Mouse (Mus musculus) heart, adult 18-20 months (tissue): ENCODE results near the gene Anxa11. TPM values are rescaled to one million over a fixed set of nuclear protein-coding genes. Genes with fewer than 3 reads are reported as not detected.
"Not testable (repeated sequence)": the region's sequence is repeated elsewhere in the genome, so short reads cannot be mapped to it uniquely, and the experiment has no call there.

Experiments
- DNase-seq, 2 experiments: peaks; one replicate each; pipeline ENCODE4 v3.0.0; 2021 to 2022; ENCODE audit warnings: mixed read lengths in 1 of 2
- microRNA-seq, 2 experiments: library from miRNA; unstranded; fragments of <30 nt; microRNA quantifications; one replicate each; pipeline ENCODE4 v1.2.0; 2022
- total RNA-seq, 2 experiments: library from RNA; stranded (reverse); gene quantifications; 2 replicates each; pipeline ENCODE4 v1.2.3; 2021

Gene Anxa11
- total RNA-seq, 2 experiments from 2014 or later = 76.1 to 82.5 TPM

DNA sequence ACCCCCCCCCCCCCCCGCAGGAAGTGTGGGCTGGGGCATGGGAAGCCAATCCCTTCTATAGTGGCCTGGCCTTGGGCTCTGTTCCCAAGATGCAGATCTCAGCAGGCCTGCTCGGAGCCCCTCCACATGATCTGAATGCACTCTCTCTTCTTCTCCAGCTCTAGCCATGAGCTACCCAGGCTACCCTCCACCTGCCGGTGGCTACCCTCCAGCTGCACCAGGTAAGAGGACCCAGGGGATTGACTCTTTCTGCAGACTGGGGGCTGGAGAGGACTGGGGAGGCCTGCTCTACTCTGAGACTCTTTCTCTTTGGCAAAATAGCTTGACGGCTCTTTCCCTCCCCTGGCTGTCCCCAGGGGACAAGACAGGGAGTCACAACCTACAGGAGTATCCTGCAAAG lies 26.8 kb downstream of the Anxa11 start:
- no peak for DNase-seq

DNA sequence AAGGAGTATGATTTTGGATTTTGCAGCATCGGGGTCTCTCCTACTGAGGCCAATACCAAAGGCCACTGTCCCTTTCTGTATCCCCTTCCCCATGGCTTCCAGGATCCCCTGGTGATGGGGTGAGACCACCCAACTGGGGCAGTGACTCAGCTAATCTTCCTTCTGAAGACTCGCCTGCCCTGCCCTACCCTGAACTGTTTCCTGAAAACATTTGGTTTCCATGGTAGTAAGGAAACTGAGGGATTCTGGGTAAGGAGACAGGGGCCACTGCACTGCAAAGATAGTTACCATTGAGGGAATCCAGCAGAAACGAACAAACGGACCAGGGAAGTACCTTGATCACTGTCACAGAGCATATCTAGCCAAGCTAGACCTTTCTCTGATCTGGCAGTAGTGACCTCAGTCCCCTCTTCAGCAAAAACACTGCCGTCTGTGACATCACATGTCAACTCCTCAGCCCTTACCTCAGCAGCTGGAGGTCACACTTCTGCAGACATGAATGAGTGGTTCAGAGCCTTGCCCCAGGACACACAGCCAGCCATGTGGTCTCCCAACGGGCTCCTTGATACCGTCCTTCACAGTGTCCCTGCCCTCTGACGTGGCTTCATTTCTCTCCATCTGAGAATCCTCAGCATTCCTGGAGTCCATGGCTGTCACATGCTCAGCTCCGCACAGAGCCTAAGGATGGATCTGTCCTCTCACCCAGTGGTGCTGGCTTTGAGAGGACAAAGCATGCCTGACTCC lies 27.4 kb downstream of the Anxa11 start:
- DNase-seq = peak; percentile 40 to 45

DNA sequence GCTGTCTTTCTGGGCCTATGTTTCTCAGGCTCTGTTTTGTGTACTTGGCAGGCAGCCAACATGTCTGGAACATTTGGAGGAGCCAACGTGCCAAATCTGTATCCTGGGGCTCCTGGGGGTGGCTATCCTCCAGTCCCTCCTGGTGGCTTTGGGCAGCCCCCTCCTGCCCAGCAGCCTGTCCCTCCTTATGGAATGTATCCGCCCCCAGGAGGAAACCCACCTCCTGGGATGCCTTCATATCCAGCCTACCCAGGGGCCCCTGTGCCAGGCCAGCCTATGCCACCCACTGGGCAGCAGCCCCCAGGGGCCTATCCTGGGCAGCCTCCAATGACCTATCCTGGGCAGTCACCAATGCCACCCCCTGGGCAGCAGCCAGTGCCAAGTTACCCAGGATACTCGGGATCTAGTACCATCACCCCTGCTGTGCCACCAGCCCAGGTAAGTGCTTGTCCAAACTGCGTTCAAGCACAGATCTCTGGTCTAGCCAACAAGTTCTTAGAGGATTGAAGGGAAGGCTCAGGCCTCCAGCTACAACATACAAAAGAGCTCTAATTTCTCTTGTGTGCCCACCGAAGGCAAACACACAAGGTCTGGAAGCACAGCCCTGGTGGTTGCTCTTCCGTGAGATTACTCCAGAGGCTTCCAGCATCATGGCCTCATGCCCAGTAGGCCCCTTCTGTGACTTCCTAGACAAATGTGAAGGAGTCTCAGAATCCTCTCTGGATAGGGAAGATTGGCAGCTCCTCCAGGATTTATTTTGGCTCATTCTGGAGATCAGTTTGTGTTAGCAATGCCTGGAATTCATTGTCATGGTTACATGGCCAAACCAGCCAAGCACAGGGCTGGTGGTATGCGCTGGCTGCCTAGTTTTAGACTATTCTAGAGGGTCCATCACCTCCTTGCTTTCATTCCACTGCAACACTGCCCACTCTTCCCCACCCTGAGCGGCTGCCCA lies 30.8 kb downstream of the Anxa11 start:
- DNase-seq = peak; percentile 69 to 72

DNA sequence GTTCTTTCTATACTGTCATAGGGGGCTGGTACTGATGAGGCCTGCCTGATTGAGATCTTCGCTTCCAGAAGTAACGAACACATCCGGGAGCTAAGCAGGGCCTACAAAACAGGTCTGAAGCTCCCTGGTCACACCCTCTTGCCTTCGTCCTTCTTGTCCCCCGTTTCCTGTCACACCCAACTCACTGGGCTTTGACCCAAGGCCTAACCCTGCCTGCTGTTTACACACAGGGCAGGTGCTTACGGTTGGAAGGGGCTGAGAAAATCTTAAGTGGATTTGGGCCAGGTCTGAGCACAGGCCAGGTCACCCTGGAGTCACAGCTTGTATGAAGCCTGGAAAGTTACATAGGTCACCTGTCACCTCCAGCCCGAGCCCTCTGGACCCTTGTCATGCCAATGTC lies 34.7 kb downstream of the Anxa11 start:
- not testable (repeated sequence) for DNase-seq

DNA sequence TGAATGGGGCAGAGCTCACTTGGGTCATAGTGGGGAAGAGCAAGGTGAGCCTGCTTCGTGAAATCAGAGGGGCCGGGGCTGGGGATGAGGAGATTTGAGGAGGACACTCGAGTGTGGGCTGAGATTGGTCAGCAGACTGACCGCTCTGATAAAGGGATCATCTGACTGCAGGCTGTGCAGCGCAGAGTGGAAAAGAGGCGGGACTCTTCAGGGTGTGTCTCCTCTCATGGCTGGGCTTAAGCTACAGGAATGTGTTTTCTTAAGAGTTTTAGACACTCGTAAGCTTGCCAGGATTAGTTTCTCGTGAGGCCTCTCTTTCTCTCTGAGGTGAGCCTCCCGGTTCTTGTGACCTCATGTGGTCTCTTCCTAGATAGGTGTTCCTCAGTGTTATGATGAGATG lies 39.8 kb downstream of the Anxa11 start:
- not testable (repeated sequence) for DNase-seq

DNA sequence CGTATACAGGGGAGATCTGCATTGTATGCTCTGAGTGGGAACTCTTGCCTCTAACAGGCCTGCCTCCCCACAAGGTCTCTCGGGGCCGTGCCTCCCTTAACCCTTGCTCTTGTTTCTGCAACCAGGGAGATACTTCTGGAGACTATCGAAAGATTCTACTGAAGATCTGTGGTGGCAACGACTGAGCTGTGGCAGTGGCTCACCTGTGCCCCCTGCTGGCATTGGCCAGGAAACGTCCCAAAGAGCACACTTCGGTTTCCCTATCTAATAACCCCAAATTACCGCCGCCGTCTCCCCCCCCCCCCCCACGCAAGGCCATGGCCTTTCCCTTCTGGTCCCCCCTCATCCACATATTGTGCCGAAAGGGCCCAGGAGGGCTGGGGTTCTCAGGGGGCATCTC lies 43.9 kb downstream of the Anxa11 start:
- not testable (repeated sequence) for DNase-seq

DNA sequence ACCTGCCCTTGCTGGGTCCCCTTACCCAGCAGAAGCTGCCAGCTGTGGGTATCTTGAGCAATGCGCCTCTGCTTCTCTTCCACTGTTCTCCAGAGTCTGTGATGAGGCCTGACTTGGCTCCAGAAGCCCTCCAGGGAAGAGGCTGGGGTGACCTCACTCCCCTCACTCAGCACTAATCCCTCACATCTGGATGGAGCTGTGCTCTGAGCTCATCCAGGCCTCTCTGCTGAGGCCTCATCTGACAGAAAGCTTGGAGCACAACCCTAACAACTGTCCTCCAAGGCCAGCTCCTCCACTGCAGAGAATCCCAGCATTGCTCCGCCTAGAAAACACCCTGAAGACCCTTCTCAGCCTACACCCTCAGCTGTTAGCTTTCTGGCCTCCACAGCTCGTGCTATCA lies 52.6 kb downstream of the Anxa11 start:
- DNase-seq = not testable (repeated sequence)

DNA sequence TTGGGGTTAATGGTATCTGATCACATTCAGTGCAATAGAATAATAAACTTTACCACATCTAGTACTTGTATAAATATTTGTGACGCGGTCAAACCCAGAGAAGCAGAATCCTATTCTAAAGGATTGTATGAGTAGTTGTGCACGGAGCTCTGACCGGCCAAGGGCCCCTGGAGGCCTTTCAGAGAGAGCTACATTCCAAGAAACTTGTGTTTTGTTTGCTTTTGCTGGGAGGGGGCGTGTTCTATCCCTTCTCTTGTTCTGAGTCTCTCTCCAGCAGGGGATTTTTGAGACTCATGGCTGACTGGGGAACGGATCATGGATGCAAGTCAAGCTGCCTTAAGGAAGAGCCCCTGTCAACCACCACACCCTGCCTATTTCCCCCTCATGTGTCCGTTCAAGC lies 53.7 kb downstream of the Anxa11 start:
- DNase-seq = not testable (repeated sequence)

DNA sequence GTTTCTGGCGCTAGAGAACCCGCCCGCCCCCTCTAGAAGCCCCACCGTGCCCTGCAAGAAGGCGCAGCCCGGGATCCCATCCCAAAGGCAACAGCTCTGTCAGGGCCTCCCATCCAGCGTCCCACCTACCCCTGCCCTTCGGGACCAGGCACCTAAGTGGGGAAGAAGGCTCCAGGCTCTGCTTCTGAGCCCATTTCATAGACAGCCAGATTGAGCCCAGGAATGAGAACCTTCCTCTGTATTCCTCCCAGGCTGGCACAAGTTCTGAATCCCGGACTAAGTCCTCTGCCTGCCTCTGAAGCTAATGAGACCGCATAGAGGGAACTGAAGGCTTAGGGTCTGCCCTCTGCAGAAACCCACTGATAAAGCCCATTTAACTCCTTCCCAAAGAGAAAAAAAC lies 61.0 kb downstream of the Anxa11 start, which contains the start of gene Plac9a:
TSS of gene Plac9a (minus strand) at position 101 of the 400 bp plus-strand sequence.
- DNase-seq = not testable (repeated sequence)

DNA sequence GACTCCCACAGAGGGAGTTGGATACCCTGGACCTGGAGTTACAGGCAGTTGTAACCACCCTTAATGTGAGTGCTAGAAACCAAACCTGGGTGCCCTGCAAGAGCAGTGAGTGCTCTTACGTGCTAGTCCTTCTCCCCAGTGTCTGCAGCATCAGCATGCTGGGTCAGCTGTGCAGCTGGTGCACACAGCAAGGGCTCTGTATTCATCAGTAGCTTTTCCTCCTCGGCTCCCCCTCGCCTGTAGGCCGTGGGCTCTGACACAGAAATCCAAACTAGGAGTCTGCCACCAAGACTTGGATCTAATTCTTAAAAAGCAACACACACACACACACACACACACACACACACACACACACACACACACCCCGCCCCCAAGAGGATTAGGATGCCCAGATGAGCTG lies 63.3 kb downstream of the Anxa11 start:
- DNase-seq = not testable (repeated sequence)

DNA sequence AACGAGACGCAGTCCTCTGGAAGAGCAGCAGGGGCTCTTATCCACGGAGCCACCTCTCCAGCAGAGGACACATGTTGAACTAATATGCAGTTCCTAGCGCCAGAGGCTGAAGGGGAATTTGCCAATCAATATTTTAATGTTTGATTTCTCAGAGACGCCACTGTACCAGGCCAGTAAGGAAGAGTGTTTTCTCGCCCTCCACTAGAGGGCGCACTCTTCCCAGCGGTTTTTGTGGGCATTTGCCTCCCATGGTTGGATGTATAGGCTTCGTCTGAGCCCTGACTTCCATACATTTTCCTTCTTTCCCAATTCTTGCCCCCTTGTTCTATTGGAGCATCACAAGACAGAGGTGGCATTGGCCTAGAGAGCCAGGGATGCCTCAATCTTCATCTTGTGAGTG lies 65.3 kb downstream of the Anxa11 start:
- DNase-seq = not testable (repeated sequence)

DNA sequence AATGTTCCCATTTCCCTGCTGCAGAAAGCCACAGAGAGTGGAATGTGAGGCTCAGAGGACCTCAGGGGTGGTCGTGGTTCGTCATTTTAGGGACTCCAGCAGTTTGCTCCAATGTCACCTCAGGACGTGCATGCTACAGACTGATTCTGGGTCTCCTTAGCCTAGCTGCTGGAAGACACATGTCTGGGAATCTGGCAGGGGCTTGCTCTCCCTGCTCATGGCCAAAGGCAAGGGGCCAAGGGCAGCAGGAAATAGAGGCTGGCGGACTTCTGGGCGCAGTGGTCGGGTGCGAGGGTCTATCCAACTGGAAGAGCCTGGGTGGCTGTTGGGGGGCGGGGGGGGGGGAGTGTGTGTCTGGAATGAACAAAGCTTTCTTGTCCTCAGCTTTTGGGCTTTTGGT lies 67.0 kb downstream of the Anxa11 start:
- DNase-seq = not testable (repeated sequence)

DNA sequence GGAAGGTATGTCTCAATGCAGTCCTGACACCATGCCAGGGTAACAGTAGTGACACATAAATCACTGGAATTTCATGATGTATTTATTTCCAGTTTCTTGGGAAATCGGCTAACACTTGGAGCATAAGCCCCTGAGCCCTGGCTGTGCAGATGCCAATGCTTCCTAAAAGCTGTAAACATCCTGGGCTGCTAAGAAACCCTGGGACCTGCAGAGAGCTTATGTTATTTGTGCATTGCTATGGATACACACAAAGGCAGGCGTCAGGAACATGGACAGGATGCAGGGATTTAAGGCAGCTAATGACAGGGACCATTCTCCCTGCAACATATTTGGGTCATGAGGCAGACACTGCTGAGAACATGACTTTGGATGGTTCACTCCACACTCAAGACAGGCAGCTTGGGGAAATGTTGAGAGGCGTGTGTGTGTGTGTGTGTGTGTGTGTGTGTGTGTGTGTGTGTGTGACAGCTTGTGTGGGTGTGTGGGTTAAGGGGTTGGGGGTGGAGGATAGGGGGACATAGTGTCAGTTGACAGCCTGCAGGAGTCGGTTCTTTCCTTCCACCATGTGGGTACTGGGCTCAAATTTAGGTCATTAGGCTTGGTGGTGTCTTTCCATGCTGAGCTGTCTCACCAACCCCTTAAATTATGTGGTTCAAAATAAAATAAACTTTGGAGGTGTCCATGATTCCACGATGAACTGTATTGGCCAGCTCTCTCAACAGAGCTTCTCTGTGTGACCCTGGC lies 76.6 kb downstream of the Anxa11 start:
- not testable (repeated sequence) for DNase-seq

DNA sequence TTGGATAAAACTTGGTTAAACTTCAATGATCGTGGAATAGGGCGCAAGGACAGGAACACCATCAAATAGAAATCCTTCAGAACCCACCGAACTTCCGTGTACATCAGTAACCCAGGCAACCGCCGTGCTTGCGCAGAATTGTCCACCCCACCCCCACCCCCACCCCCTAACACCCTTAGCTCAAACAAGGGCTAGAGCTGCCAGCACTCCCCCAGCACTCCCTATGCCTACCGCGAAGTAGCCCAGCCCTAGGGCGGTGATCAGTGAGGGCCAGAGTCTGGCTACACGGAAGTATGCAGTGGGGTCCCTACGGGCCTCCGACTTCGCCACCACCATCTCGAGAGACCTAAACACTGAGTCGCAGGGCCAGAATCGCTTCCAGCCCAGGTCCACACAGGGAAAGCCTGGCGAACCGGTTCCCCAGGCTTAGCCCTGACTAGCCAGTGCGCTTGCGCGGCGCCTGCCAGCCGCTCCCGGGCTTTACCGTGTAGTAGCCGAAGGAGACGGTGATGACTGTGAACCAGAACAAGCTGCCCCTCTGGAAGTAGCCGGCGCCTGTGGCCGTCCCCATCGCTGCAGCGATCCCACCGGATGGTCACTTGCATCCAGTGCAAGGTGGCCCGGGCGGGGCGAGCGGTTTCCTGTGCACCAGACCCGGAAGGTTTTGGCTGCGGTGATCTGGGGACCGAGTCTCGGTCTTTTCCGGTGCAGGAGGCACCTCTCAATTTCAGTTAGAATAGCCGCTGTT lies 85.0 kb downstream of the Anxa11 start:
- DNase-seq = not testable (repeated sequence)

DNA sequence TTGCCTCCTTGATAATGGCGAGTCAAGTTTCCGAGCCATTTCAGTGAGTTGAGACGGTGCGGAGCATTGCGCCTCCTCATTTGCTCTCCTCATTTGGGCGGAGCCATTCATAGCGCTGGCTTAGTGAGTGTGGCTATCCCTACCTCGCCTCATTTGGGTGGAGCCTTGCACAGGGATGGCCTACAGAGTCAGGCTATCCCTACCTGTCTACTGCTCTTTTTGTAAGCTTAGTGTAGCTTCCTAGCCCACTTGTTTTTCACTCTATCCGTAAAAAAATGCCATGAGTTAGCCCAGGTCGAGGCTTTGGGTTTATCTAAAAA lies 85.6 kb downstream of the Anxa11 start, which contains the start of gene Tmem254a:
TSS of gene Tmem254a (minus strand) at position 111 of the 320 bp plus-strand sequence.
- DNase-seq = not testable (repeated sequence)

Small RNA genes within 50 kb of the gene (microRNA-seq; reads per million reads assigned to microRNA genes)
- gene Gm23701 = 0 reads per million in 2 experiments

Other genes with a start within 250 kb of the Anxa11 start
- 100 to 1,000 TPM; 287 to 306 TPM for gene Ppif, start 148.0 kb upstream of the Anxa11 start, total RNA-seq
- gene Zcchc24, start 73.1 kb upstream of the Anxa11 start, total RNA-seq = 10 to 100 TPM; 33.9 to 34.9 TPM
- 1 to 10 TPM; 2.1 to 2.9 TPM for gene Plac9a, start 60.9 kb downstream of the Anxa11 start, total RNA-seq
- under 1 TPM; 0.15 to 0.27 TPM for gene Tmem254a, start 85.5 kb downstream of the Anxa11 start, total RNA-seq
- not detected for gene Cphx1, start 96.1 kb downstream of the Anxa11 start, total RNA-seq
- gene Duxbl1, start 136.4 kb downstream of the Anxa11 start, total RNA-seq = not detected
- 10 to 100 TPM; 14.1 to 17.5 TPM for gene Gm9780, start 200.6 kb downstream of the Anxa11 start, total RNA-seq
- gene Tmem254c, start 225.2 kb downstream of the Anxa11 start, total RNA-seq = 1 to 10 TPM; 1.6 to 4.7 TPM
- gene Cphx2, start 239.4 kb downstream of the Anxa11 start, total RNA-seq = not detected
- gene Cphx3, start 240.1 kb downstream of the Anxa11 start, total RNA-seq = not detected